Mouse (Mus musculus) G1E (cell line): Measurements from ENCODE around the gene Ccdc93.

ENCODE experiments used
- CTCF ChIP-seq: IDR thresholded peaks from 2 replicates; pipeline ENCODE4 v1.5.1; 2012; ENCODE audit warnings: low read depth, low read length, inconsistent platforms, mixed read lengths
- GATA1 ChIP-seq: IDR thresholded peaks from 2 replicates; pipeline ENCODE4 v1.6.1; 2012; ENCODE audit warnings: borderline replicate concordance, low read length, inconsistent platforms, mixed read lengths
- POLR2AphosphoS5 ChIP-seq: IDR thresholded peaks from 2 replicates; pipeline ENCODE4 v1.6.1; 2012; ENCODE audit warnings: low read depth, low read length, inconsistent platforms; ENCODE audit not compliant: insufficient replicate concordance

GRCm38 (mm10) chr1:121548667-121549066 lies 117.8 kb downstream of the Ccdc93 start:
- TF ChIP-seq CTCF = no peak
- no peak for TF ChIP-seq POLR2AphosphoS5
- no peak for TF ChIP-seq GATA1
